Mouse (Mus musculus) monocyte, adult 5-6 weeks (primary cell): Measurements from ENCODE around the gene Ptpn9. TPM values are rescaled to one million over a fixed set of nuclear protein-coding genes. Genes with fewer than 3 reads are reported as not detected.
"Not testable (repeated sequence)": the region's sequence is repeated elsewhere in the genome, so short reads cannot be mapped to it uniquely, and the experiment has no call there.

Experiments
- ATAC-seq: fragments of 153-309, 156-312 bp; replicated peaks from 2 replicates; pipeline ENCODE4 v1.8.0; 2017; ENCODE audit warnings: mild to moderate bottlenecking; ENCODE audit not compliant: low TSS enrichment, insufficient number of reproducible peaks, severe bottlenecking, poor library complexity, low FRiP score
- total RNA-seq: library from RNA; stranded (forward); fragments of 200-1000, 200-491, 200-594 nt; gene quantifications from 3 replicates; pipeline ENCODE4 v1.2.3, GENCODE M21; 2017

The Ptpn9 gene
- 13.1 to 18.7 TPM (median 16.7 TPM) in 3 replicates for total RNA-seq

DNA sequence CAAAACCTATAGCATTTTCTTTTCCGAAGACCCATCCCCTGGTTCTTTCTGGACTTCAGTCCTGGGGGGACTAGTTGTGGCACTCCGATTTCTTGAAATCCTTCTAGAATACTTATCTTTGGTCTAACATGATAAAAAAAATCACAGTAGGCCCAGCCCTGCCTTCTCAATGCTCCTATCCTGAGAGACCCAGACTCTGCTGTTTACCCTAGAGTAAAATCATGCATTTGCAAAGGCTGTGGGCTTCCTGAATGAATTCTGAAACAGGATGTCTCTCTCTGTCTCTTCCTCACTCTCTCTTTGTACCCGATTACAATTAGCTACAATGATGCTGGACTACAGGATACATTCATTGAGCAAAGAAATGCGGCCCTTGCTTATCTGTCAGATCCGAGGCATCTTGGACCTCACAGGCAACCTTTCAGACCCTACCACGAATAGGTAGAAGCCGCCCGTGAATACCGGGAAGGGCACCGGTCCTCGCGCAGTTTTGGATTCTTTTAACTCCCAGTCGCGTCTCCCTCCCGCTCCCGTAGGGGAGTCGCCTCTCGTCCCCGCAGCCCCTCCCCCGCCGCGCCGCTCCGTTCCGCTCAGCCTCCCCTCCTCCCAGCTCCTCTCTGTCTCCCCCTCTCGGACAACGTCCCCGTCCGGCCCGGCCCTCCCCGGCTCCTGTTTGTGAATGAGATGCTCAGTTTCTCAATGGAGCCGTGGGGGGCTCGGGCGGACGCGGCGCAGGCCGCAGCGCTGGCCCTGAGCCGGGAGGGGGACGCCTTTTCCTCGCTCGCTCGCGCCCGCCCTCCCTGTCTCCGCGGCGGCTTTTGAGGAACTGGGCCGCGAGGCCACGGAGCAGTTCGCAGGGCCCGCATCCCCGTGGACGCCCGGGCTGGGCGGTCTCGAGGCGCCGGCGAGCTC is at the start of gene Ptpn9:
TSS of gene Ptpn9 (plus strand) at position 638 of the 912 bp plus-strand sequence.
- ATAC-seq = peak; percentile 74

DNA sequence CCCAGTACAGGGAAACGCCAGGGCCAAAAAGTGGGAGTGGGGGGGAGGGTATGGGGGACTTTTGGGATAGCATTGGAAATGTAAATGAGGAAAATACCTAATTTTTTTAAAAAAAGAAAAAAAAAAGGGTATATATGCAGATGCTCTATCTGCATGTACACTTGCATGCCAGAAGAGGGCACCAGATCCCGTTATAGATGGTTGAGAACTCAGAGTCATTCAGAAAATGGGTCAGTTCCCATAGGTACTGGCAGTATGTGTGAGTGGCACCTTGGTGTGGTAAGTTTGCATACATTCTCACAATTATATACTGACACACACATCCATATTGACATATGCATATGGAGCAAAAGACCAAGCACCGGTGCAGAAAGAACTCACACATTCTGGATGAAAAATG is 47.2 kb upstream of the Ptpn9 start:
- ATAC-seq = not testable (repeated sequence)

- ATAC-seq = not testable (repeated sequence)
These were observed 46.0 kb upstream of the Ptpn9 start for GRCm38 (mm10) chr9:56948699-56949098.

GRCm38 (mm10) chr9:56949767-56950166 is 45.0 kb upstream of the Ptpn9 start:
- ATAC-seq = no peak

DNA sequence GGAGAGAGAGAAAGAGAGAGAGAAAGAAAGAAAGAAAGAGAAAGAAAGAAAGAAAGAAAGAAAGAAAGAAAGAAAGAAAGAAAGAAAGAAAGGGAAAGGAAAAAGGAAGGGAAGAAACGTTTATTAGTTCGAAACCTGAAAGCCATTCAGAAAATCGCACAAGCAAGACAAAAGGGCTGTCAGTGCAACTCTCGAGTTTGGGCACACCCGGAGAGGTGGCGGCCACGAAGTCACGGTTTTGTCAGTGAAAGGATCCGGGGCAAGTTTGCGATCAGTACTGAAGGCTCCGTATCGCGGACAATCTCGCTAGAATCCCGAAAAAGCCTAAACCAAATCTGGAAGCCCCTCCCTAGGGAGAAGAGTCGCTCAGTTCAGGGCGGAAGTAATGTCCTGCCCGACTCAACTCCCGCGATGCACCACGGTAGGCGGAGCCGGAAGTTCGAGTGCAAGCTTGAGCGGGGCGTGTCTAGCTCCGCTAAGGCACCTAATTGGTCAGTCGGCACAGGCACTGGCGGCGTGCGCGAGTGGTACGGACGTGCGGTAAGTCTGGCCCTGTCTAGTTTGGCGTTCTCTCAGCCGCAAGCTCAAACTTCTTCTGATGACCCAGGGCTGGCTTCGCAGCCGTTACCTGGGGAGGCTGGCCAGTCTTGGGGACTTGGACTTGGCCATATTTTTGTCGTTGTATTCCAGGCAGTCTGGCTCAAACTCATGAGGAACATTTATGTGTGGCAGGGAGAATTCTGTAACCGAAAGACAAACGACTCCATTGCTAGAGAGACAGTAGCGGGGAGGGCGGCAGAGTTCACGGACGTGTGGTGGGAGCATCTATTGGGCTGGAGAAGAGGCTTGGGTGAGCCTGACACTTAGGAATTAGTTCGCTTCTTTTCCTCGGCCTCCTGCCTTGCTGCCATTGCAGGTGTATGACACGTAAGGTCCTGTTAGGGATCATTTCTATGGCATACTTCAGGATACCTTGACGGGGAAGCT is 44.0 kb upstream of the Ptpn9 start, which contains the start of gene Snupn:
TSS of gene Snupn (plus strand) at position 465 of the 987 bp plus-strand sequence.
- peak; percentile 100 for ATAC-seq

- no peak for ATAC-seq
These were observed 41.2 kb upstream of the Ptpn9 start for GRCm38 (mm10) chr9:56953562-56953961.

- ATAC-seq = no peak
These were observed 37.6 kb upstream of the Ptpn9 start for GRCm38 (mm10) chr9:56956966-56957675.

DNA sequence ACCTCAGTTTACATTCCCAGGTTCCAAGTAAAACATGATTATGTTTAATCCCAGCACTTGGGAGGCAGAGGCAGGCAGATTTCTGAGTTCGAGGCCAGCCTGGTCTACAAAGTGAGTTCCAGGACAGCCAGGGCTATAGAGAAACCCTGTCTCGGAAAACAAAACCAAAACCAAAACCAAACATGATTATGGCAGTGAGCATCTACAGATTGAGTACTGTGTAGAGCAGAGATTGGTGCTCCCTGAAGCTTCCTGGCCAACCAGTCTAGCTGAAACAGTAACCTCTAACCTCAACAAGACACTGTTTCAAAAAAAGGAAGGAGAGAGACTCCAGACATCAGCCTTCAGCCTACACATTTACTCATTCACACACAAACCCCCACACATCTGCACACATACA is 36.0 kb upstream of the Ptpn9 start:
- no peak for ATAC-seq

GRCm38 (mm10) chr9:56961591-56961990 is 33.1 kb upstream of the Ptpn9 start:
- ATAC-seq = no peak

DNA sequence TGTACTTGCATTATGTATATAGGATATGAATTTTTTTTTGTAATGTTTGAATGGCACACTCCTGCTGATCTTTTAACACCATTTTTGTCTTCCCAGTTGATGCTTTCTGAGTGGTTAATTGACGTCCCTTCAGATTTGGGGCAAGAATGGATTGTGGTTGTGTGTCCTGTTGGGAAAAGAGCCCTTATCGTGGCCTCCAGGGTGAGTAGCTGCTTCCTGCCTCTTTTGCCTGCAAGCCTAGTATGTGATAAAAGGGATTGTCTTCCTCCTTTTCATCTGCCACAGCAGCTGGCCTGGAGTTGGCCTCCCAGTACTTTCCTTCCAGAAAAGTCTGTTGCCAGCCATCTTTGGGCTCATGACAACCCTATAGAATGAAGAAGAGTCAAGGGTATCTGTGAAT is 24.6 kb upstream of the Ptpn9 start:
- ATAC-seq = no peak

DNA sequence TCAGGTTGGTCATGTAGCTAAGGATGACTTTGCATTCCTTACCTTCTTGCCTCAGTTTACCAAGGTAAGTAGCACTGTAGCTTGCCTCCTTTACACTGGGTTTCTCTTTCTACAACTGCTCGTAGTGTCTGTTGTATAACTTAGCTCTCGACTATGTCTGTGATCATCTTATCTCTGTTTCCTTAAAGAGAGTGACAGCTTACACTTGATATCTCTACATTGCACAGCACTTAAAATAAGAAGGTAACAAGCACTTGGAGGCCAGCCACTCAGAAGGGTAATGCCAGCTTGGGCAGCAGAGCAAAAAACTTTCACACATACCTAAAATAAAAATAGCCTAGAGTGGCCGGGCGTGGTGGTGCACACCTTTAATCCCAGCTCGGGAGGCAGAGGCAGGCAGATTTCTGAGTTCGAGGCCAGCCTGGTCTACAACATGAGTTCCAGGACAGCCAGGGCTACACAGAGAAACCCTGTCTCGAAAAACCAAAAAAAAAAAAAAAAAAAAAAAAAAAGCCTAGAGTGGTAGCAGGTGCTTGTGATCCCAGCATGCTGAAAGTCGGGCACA is 20.7 kb upstream of the Ptpn9 start:
- ATAC-seq = no peak

- no peak for ATAC-seq
These were observed 19.5 kb upstream of the Ptpn9 start for GRCm38 (mm10) chr9:56975199-56975598.

GRCm38 (mm10) chr9:56980186-56980585 is 14.5 kb upstream of the Ptpn9 start:
- ATAC-seq = no peak

DNA sequence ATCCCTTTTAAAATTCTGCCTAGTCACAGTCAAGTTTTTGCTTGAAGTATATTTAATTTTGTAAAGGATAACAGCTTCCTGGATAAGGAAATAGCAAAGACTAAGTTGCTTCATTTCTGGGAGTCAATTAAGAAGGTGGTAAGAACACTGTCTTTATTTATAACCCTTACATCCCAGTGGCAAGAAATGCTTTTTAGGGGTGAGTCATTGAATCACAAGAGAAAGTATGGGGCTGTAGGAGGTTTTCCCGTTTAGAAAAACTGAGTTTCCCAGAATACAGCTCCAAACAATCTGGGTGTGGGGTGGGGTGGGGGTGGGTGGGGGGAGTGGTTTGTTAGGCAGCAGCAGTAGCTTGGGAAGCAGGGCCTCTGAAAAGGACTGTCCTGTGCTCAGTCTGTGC is 13.2 kb upstream of the Ptpn9 start:
- no peak for ATAC-seq

- ATAC-seq = peak; percentile 47
These were observed 690 bp downstream of the Ptpn9 start for GRCm38 (mm10) chr9:56995198-56996027.

DNA sequence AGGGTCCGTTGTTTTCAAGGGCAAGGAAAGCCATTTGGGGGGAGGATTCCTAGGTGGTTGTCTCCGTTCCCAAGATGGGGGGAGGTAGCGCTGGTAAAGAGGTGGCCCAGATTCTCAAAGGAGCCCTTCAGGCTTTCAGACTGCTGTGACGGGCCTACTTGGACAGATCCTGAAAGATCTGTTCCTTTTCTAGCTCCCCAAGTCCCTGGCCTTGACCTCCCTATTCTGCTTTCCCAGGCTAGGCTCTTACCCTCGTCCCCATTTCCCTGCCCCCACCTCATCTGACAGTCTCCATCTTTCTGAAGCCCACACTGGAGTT is 1.3 kb downstream of the Ptpn9 start:
- ATAC-seq = no peak

- not testable (repeated sequence) for ATAC-seq
These were observed 2.5 kb downstream of the Ptpn9 start for GRCm38 (mm10) chr9:56997206-56997605.

DNA sequence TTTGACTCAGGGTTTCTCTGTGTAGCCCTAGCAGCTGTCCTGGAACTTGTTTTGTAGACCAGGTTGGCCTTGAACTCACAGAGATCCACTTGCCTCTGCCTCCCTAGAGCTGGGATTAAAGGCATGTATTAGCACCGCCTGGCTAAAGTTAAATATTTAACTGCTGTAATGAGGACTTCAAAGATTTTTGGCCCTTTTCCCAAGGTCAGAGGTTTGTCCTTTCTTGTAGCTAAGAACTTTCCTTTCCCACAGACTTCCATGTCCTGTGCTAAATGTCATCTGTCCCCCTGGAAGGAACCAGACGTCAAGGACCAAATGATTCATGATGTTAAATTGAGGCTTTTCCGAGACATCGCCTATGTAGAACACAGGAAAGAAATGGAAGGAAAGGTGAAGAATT is 8.3 kb downstream of the Ptpn9 start:
- ATAC-seq = no peak
